Mouse (Mus musculus) kidney, embryonic 16.5 days (tissue): ENCODE data around the gene Hoxd13. TPM values are rescaled to one million over a fixed set of nuclear protein-coding genes. Genes with fewer than 3 reads are reported as not detected.

Experiments used
- microRNA-seq: library from miRNA; unstranded; fragments of <30 nt; microRNA quantifications from one replicate; pipeline ENCODE4, GENCODE M21; 2016
- polyA plus RNA-seq: library from polyadenylated mRNA; unstranded; fragments of >200 nt; fragmentation: Nextera tagmentation; extraction: Ambion mirVana; gene quantifications from 2 replicates; pipeline ENCODE4 v1.2.1, GENCODE M21; 2015

Hoxd13 gene
- polyA plus RNA-seq, 1 experiment from 2014 or later, result 0.36 TPM

Small RNA genes within 50 kb of the gene (microRNA-seq; reads per million reads assigned to microRNA genes)
- not detected for gene Gm44463

Other genes with a start within 250 kb of the Hoxd13 start
- gene Lnpk, start 88.9 kb upstream of the Hoxd13 start, polyA plus RNA-seq, result 18.1 and 20.7 TPM in 2 replicates
- gene Evx2, start 8.8 kb upstream of the Hoxd13 start, polyA plus RNA-seq, result not detected in 2 replicates
- 4.5 and 4.7 TPM in 2 replicates for gene Hoxd12, start 6.7 kb downstream of the Hoxd13 start, polyA plus RNA-seq
- 13.9 and 17.9 TPM in 2 replicates for gene Hoxd11, start 11.2 kb downstream of the Hoxd13 start, polyA plus RNA-seq
- gene Hoxd10, start 23.6 kb downstream of the Hoxd13 start, polyA plus RNA-seq, result 33.5 and 38.5 TPM in 2 replicates
- 38.2 and 38.4 TPM in 2 replicates for gene Hoxd9, start 29.4 kb downstream of the Hoxd13 start, polyA plus RNA-seq
- gene Hoxd8, start 36.3 kb downstream of the Hoxd13 start, polyA plus RNA-seq, result 41.0 and 45.6 TPM in 2 replicates
- gene Hoxd3, start 43.6 kb downstream of the Hoxd13 start, polyA plus RNA-seq, result 14.6 and 15.4 TPM in 2 replicates
- 4.5 and 4.9 TPM in 2 replicates for gene Hoxd4, start 43.6 kb downstream of the Hoxd13 start, polyA plus RNA-seq
- gene Gm28230, start 58.4 kb downstream of the Hoxd13 start, polyA plus RNA-seq, result 1.3 and 2.1 TPM in 2 replicates
- 0.99 and 1.00 TPM in 2 replicates for gene Hoxd1, start 94.7 kb downstream of the Hoxd13 start, polyA plus RNA-seq
- gene Mtx2, start 157.5 kb downstream of the Hoxd13 start, polyA plus RNA-seq, result 133 and 136 TPM in 2 replicates